Mouse (Mus musculus): ENCODE data around the gene Unc93b1.
A peak's percentile ranks its signal among the peaks of the same experiment; 100 is the strongest.

The Unc93b1 gene

DNA sequence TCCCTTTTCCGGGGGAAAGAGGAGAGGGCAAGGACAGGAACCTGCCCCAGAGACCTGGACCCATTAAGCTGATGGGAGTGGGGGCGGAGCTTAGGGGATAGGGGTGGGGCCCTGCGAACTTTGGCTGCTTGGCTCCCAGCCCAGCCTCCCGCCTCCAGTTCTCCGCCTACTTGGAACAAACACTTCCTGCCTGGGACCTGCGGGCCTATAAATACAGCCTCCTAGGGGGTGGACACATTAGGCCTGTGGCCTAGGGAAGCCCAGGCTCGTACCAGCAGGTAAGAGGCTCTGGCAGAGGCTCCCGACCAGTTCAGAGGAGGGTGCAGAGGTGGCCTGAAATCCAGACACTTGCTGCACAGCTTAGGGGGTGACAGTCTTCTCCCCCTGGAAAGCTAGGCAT lies 51.3 kb downstream of the Unc93b1 start, which contains the start of gene Acy3:
Gene Acy3 (plus strand): TSS at position 237 of the 400 bp plus-strand sequence.
- peak; percentile 73 for DNase-seq (ENCODE audit: low spot score)

DNA sequence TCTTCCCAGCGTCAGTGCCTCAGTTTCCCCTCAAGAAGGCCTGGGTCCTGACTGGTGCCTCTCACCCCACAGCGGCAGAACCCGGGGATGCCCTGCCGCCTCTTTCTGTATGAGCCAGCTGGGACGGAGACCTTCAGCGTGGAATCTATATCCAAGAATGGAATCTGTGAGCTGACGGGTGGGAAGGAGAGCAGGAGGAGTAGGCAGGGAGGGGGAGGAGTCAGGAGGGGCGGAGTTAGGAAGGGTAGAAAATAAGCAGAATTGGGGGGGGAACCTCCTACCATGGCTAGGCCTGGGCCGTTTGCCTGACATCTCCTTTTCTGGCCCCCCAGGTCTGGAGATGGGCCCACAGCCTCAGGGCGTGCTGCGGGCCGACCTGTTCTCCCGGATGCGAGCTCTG lies 53.1 kb downstream of the Unc93b1 start:
- DNase-seq (ENCODE audit: low spot score), result no peak

DNA sequence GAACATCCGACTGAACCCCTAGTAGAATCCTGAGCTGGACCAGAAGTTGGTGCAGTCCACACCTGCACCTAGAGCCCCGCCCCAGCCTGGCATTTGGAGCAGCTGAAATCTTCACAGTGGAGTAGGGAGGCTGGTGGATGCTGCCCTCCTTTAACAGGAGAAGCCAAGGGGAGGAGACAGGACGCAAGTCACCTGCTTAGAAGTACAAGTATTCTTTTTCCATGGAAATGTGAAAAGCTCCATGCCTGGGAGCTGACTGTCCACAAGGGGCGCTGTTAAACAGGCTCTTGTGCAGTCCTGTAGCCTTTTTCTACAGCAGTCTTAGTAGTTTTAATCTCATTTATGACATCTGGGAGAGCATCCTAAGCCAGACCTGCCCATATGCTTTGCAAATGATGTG lies 53.8 kb downstream of the Unc93b1 start:
- no peak for DNase-seq (ENCODE audit: low spot score)

- DNase-seq (ENCODE audit: low spot score), result no peak
Observed at GRCm38 (mm10) chr19:3990804-3991203, 55.8 kb downstream of the Unc93b1 start.

- no peak for DNase-seq (ENCODE audit: low spot score)
Observed at GRCm38 (mm10) chr19:3991562-3991961, 56.6 kb downstream of the Unc93b1 start.

- no peak for DNase-seq (ENCODE audit: low spot score)
Observed at GRCm38 (mm10) chr19:3991966-3992365, 57.0 kb downstream of the Unc93b1 start.

- DNase-seq (ENCODE audit: low spot score), result no peak
Observed at GRCm38 (mm10) chr19:3992416-3992815, 57.4 kb downstream of the Unc93b1 start, which contains the start of gene Tbx10. TSS of gene Tbx10 (plus strand) at chr19:3992752.

- DNase-seq (ENCODE audit: low spot score), result no peak
Observed at GRCm38 (mm10) chr19:3994932-3995331, 59.9 kb downstream of the Unc93b1 start.

GRCm38 (mm10) chr19:3995505-3995904 lies 60.5 kb downstream of the Unc93b1 start:
- DNase-seq (ENCODE audit: low spot score), result no peak

- no peak for DNase-seq (ENCODE audit: low spot score)
Observed at GRCm38 (mm10) chr19:3996106-3996505, 61.1 kb downstream of the Unc93b1 start.

DNA sequence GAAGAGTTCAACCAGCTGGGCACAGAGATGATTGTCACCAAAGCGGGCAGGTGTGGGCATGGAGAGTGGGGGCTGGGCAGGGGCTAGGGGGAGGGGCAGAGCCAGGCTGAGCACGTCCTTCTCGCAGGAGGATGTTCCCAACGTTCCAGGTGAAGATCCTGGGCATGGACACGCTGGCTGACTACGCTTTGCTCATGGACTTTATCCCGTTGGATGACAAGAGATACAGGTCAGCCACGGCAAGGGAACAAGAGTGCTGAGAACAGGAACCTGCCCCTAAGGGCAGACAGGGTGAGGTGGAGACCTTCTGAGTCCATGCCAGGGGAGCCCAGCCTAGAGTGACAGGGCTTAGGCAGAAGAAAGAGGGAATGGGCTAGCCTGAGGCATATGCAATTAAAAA lies 61.8 kb downstream of the Unc93b1 start:
- no peak for DNase-seq (ENCODE audit: low spot score)

- no peak for DNase-seq (ENCODE audit: low spot score)
Observed at GRCm38 (mm10) chr19:3997231-3997630, 62.2 kb downstream of the Unc93b1 start.

DNA sequence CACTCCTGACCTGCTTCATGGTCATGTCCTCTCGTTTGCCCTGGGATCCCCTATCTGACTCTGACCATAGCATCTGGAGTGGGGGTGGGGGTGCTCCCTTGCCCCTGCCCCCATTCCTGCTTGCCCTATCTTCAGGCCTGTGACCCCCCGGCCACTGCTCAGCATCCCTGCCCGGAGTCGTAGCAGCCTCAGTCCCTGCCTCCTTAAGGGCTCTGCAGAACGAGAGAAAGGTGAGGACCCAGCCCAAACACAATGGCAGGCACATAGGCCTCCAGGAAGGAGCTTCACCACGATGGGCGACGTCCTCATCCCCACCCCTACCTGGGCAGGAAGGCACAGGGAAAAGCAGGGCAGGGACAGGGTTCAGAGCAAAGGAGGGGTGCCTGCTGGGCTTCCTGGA lies 63.3 kb downstream of the Unc93b1 start:
- no peak for DNase-seq (ENCODE audit: low spot score)
